Mouse (Mus musculus) CH12F3 (cell line): ENCODE results near the gene Abca14.
"Not testable (repeated sequence)": the region's sequence is repeated elsewhere in the genome, so short reads cannot be mapped to it uniquely, and the experiment has no call there.

Source experiments
- in situ Hi-C: fragments of 300-500 bp; cut with MboI; formaldehyde crosslinking; loops from 2 replicates; pipeline ENCODE4 v1.14.3; 2020; ENCODE audit warnings: low sequenced_read_pairs

The Abca14 gene

DNA sequence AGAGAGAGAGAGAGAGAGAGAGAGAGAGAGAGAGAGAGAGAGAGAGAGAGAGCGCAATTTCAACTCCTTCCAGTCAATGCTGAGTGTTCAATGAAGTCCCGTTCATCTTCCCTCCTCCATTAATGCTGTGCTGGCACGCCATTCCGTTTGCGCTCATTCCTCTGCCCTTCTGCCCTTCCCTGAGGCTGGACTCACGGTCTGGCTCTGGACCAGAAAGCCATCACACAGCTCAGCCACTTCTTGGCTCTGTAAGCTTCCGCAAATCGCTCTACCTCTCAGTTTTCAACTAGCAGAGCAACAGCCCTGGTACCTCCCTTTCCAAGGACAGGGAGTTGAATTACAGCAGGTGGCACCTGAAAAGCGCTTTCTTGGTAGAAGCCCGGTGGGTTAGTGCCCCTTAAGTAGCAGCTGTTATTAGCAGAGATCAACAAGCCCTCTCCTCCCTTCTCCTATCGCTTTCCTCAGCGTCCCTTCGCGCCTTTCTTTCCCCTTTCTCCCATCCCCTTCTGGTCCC is 2.5 kb upstream of the Abca14 start:
- in situ Hi-C loops: no loop called here

DNA sequence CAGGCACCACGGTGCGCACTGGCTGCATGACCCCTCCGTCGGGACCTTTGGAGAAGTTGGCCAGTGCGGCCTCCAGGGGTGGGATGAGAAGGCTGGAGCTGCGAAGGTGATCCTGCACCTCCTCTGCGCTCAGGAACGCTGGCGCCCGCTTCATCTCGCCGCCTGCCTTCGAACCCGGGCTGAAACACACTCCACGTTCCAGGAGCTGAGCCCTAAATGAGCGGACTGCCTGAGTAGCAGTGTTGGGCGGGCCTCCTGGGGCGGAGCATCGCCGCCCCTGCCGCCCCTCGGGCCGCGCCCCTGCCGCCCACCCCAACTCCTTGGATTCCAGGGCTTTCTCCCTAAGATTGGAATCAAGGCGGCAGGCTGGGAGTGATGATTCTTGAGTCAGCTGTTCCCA is 2.0 kb upstream of the Abca14 start, which contains the start of gene Crym:
Crym (minus strand) TSS at position 341 of the 400 bp plus-strand sequence.
- in situ Hi-C loops: no loop called here

DNA sequence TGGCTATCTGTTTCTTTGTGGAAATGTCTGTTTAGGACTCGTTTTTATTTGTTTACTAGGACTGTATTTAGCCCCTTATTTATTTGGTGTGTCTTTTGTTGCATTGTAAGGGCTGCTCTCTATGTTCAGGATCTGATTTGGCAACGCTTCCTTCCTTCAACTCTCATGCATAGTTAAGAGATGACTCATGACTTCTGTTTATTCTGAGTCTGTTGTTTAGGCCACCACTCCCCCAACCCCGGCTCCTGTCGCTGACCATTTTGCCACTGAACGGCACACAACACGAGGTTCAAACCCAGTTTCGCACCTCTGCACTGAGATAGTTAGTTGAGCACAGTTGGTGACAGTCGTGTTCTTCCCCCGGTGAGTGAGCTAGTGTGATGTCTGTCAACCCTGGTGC is 2.2 kb downstream of the Abca14 start:
- in situ Hi-C loops: no loop called here

DNA sequence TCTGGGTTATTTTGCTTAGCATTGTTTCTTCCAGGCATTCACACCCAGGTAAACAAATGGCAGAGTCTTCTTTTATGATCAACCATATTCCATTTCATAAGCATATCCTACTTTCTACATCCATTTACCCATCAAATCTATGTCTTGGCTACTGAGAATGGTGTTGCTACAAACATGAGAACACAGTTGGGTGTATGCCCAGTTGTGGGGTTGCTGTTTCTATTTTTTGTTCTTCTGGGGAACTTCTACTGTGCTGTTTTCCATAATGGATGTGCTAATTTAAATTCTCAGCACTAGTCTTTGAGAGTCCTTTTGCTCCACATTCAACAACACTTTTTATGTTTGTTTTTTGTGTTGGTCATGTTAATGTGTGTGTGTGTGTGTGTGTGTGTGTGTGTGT is 24.8 kb downstream of the Abca14 start:
- in situ Hi-C loops: no loop called here

DNA sequence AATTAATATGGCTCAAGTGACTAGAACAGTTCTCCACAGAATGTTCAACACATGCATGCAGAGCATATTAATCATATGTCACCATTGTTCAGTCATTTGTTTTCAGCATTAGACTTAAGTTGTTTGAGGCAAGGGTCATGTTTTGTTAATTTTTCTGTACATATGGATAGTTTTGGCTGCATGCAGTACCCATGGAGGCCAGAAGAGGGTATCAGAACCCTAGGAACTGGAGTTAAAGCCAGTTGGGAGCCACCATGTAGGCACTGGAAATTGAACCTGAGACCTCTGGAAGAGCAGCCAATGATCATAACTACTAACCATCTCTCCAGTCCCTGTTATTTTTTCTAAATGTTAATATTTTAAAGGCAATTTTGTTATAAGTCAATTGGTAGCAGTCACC is 37.3 kb downstream of the Abca14 start:
- in situ Hi-C loops: no loop called here

DNA sequence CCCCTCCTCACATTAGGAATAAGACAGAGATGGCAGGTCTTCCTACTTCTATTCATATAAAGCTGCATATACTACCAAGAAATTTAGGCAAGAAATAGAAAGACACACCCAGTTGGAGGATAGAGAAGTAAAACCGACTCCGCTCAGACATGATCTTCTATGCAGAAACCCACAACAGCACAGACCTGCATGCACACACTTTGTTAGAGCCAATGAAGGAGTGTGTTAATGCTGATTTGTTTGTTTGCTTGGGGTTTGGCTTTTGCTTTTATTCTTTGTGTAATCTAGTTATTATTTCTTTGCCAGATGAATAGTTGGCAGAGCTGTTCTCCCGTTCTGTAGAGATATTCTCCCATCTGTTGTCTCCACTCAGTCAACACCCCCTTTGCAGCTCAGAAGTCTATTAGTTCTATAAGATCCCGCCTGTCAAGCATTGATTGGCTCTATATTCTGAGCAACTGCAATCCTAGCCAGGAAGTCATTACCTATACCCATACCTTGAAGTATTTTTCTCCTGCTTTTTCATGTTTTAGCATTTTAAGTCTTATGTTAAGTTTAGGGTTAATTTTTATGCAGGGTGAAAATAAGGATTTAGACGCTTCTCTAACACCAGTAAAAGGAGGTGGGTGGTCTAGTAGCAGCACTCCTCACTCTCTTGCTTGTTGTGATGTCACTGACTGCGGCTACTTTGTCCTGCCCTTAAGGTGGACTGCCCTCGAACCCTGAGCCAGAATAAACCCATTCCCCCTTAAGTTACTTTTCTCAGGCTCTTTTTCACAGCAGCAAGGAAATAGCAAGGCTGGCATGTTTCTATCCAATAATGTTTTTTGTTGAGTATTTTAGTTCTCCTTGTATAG is 67.6 kb downstream of the Abca14 start:
- in situ Hi-C loops: no loop called here

DNA sequence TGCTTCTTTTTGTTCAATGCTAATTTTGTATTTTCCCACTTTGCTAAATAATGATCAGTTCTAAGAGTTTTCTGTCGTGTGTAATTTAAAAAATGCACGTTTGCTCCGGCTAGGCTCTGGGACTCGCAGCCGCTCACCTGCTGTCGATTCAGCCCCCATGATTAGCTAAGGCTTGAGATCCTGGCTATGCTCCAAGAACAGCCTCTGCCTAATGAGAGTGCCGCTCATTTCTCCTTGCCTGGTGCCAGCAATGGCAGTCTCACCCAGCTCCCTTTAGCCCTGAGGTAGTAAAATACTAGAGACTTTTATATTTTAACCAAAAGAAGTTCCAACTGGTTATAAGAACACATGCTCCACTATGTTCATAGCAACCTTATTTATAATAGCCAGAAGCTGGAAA is 68.3 kb downstream of the Abca14 start:
- in situ Hi-C loops: no loop called here

DNA sequence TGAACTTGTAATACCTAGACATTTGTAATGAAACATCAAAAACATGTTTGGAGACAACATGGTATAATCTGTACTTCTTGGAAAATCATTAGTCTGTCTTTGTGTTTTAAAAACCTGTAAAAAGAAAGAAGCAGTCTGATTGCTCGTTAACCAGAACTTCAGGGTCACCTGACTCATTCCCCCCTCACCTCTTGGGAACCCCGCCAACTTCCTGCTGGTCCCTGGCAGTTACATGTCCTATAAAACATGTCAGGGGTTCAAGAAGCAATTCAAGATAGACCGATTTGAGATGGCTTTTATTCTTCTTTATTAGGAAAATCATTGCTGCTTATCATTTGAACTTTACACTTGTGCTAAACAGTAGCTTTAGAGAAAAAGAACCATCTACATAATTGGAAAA is 81.5 kb downstream of the Abca14 start:
- in situ Hi-C loops: no loop called here

DNA sequence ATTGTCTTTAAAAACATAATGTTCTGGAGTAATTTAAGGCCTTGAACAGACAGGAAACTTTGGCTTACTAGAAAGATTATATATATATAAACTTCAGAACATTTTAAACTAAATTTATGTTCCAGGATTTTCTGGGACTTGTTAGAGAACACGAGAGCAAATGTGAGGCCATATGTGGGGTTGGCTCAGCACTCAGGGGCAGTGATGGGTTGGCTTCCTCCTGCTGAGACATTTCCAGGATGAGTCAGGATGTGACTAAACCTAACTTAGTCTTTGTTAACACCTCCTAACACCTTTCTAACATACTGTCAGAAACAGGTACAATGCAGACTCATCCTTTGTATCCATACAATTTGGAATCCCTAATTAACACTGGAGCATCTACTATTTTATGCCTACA is 112.3 kb downstream of the Abca14 start:
- in situ Hi-C loops: no loop called here

DNA sequence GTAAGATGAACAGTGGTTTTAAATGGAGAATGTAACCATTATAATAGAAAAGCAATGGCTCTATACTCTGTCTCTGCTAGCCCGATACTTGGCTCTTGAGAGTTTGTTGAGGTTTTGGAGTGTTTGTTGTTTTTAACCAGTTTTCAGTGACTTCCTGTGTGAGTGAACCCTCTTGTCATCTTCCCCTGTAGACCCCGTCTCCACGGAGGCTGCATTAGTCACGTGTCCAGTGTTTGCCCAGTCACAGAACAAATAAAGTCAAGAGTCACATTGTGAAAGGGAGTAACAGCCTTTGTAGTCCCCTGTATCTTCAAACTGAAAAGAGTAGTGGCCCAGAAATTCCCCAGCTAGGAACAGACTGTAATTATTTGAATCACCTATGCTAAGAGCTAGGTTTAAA is 119.2 kb downstream of the Abca14 start:
- in situ Hi-C loops: no loop called here

DNA sequence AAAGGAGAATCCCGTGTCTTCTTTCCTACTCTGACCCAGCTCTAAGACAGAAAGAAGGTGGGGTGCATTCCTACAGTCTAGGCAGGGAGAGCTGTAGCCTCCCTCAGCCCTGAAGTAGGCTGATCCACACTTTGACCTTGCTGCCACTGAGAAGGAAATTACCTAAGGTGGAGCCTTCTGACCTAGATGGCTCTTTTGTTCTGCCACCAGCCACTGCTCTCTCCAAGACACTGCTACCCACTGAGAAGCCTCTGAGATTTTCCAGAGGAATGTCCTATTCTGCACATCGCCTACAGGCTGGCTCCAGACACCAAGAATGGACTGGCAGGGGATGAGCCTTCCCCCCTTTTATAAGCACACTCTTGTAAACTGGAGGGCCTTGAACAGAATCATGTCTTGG is 122.2 kb downstream of the Abca14 start:
- in situ Hi-C loops: not testable (repeated sequence)

DNA sequence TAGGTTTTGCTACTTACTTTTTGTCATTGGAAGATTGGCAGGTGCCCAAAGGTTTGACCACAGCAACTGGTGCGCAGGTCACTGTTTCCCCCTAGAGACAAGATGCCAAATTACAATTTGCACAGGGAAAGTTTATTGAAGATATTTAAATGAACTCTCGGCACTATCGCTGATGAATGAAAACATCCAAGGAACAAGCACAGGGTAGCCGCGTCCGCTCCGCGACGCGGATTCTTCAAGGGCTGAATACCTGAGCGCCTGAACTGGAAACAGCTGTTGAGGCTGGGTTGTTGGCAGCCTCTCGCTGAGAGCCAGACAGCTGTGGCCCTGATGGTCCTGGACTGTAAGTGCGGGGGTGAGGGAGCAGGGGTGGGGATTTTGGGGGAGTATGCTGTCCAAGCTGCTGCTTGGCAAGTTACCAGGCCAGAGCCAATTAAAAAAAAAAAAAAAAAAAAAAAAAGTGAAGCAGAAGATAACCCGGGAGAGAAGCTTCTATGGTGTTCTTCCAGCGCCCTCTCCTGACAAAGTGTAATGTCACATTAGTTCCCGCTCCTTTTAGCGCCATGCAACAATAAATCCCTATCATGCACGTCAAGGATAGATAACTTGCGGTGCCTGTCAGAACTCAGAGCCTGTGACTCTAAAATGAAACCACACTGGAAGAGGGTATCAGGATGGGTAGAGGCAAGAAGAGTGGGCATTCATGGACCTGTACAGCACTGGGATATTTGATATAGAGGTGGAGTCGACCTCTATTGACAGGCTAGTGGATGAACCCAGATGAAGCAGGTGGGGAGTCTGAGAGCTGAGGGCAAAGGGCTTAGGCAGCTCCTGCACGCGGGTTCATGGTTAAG is 123.7 kb downstream of the Abca14 start:
- in situ Hi-C loops: no loop called here

DNA sequence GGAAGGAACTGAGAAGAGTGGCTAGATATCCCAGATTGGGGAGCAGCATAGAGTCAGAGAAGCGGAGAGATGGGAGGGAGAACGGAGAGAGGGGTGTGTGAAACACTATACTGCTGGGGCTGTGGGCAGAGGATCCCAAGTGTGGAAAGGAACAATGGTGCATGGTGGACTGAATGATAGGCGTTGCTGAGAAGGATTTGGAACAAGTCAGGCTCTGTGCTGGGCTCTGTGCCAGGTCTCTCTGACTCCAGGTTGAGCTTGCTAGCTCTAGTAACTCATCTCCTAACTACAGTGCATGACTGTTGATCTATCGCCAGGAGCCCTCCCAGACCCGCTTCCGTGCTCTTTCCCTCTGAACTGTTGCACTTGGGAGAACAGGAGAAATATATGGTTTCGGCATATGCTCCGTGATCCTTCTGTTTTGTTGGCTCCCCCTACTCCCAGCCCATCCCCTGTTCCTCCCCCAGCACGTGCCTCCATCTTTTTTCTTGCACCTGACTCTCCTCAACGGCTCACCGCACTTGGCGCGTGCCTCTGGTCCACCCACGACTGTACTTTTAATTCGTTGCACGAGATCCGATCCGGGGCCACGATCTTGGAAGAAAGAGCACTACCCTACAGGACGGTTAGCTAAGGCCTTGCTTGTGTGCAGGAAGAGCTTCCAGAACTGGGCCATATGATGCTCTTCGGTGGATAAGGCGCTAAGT is 124.5 kb downstream of the Abca14 start, which contains the start of gene Abca15:
Abca15 (plus strand) TSS at position 584 of the 707 bp plus-strand sequence.
- in situ Hi-C loops: no loop called here

DNA sequence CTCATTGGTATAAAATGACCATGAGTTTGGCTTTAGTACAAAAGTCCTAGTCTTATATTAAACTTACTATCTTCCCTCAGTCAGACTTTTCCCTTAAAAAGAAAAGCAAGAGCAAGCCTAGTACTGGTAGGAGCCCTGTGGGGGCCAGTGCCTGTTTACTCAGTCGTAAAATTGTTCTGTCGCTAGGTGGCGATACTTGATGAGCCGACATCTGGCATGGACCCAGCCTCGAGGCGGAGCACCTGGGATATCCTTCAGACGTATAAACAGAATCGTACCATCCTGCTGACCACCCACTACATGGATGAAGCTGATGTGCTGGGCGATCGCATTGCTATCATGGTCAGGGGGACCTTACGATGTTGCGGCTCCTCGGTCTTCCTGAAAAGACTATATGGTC is 157.4 kb downstream of the Abca14 start:
- in situ Hi-C loops: no loop called here
